Mouse (Mus musculus) CH12.LX (cell line): Measurements from ENCODE around the gene Il33.
"Not testable (repeated sequence)": the region's sequence is repeated elsewhere in the genome, so short reads cannot be mapped to it uniquely, and the experiment has no call there.

ENCODE experiments used
- CTCF ChIP-seq, 2 experiments: IDR thresholded peaks in 1 of 2; conservative IDR thresholded peaks in 1 of 2; 2 replicates each; pipeline ENCODE4 v1.5.1; 2011 to 2012; ENCODE audit warnings: low read depth in 2 of 2, low read length in 2 of 2, improper control_type of control experiment in 1 of 2, inconsistent platforms in 1 of 2, mild to moderate bottlenecking in 1 of 2, moderate library complexity in 1 of 2
- EP300 ChIP-seq: IDR thresholded peaks from 2 replicates; pipeline ENCODE4 v1.6.1; 2011; ENCODE audit warnings: low read length, improper control_type of control experiment
- MYC ChIP-seq: IDR thresholded peaks from 2 replicates; pipeline ENCODE4 v1.6.1; 2011; ENCODE audit warnings: low read depth, mild to moderate bottlenecking, improper control_type of control experiment, low read length
- POLR2A ChIP-seq: IDR thresholded peaks from 2 replicates; pipeline ENCODE4 v1.6.1; 2011; ENCODE audit warnings: low read depth, mild to moderate bottlenecking, improper control_type of control experiment, low read length
- RCOR1 ChIP-seq: conservative IDR thresholded peaks from 2 replicates; pipeline ENCODE4 v1.6.1; 2012; ENCODE audit warnings: low read depth, mild to moderate bottlenecking, inconsistent platforms, low read length, improper control_type of control experiment
- ZC3H11A ChIP-seq: IDR thresholded peaks from 2 replicates; pipeline ENCODE4 v1.6.1; 2012; ENCODE audit warnings: low read depth, mild to moderate bottlenecking, inconsistent platforms, low read length, improper control_type of control experiment
- ZNF384 ChIP-seq: IDR thresholded peaks from 2 replicates; pipeline ENCODE4 v1.6.1; 2012; ENCODE audit warnings: low read depth, low read length, improper control_type of control experiment, inconsistent platforms

- TF ChIP-seq POLR2A; ZC3H11A; CTCF (conservative IDR thresholded peaks at IDR 0.05 in 1 of 2, IDR thresholded peaks at IDR 0.05 in 1 of 2; ENCODE audit: low read depth in 2 of 2, low read length in 2 of 2); MYC; ZNF384; EP300; RCOR1: not testable (repeated sequence)
These were observed 20.0 kb downstream of the Il33 start for GRCm38 (mm10) chr19:29944935-29945334.
